Mouse (Mus musculus) lung, embryonic 14.5 days (tissue): ENCODE data around the gene Cfap54. TPM values are rescaled to one million over a fixed set of nuclear protein-coding genes. Genes with fewer than 3 reads are reported as not detected.

Experiments
- ATAC-seq: fragments of 200-750 bp; cut with Nextera tagmentation; 2 replicates; pipeline ENCODE4 v1.8.0; 2017; ENCODE audit warnings: mild to moderate bottlenecking, moderate TSS enrichment, moderate library complexity; ENCODE audit not compliant: insufficient read depth
- DNase-seq: peaks from one replicate; pipeline ENCODE4 v3.0.0-alpha.2; 2015
- H3K27ac ChIP-seq: fragments of 300-500 bp; sonication (generic); 2 replicates; pipeline ENCODE4 v1.5.1; 2014; ENCODE audit warnings: low read depth, mild to moderate bottlenecking, moderate library complexity
- H3K27me3 ChIP-seq: fragments of 300-500 bp; sonication (generic); 2 replicates; pipeline ENCODE4 v1.6.1; 2014; ENCODE audit warnings: low read length, control low read depth; ENCODE audit not compliant: insufficient read depth
- H3K36me3 ChIP-seq: fragments of 300-500 bp; sonication (generic); 2 replicates; pipeline ENCODE4 v1.6.1; 2014; ENCODE audit warnings: control low read depth; ENCODE audit not compliant: insufficient read depth
- H3K4me1 ChIP-seq: fragments of 300-500 bp; sonication (generic); 2 replicates; pipeline ENCODE4 v1.6.1; 2014; ENCODE audit warnings: antibody characterized with exemption, control low read depth; ENCODE audit not compliant: insufficient read depth
- H3K4me2 ChIP-seq: fragments of 300-500 bp; sonication (generic); 2 replicates; pipeline ENCODE4 v1.6.1; 2014; ENCODE audit warnings: mild to moderate bottlenecking
- H3K4me3 ChIP-seq: fragments of 300-500 bp; sonication (generic); 2 replicates; pipeline ENCODE4 v1.5.1; 2014; ENCODE audit warnings: low read depth, low read length
- H3K9ac ChIP-seq: fragments of 300-500 bp; sonication (generic); 2 replicates; pipeline ENCODE4 v1.6.1; 2014
- H3K9me3 ChIP-seq: fragments of 300-500 bp; sonication (generic); 2 replicates; pipeline ENCODE4 v1.6.1; 2016; ENCODE audit warnings: low read depth, low read length, control low read depth
- CTCF ChIP-seq: IDR thresholded peaks from 2 replicates; pipeline ENCODE4 v1.5.1; 2016; ENCODE audit warnings: antibody characterized with exemption, low read depth
- WGBS: fragments of 180-500 bp; shearing (Covaris S2); extraction: QIAGEN DNeasy Blood & Tissue Kit; methylation state at CpG from one replicate; pipeline ENCODE4 v1.1.7; 2014; 5-methylcytosine and 5-hydroxymethylcytosine counted together
- polyA plus RNA-seq: library from polyadenylated mRNA; unstranded; fragments of >200 nt; fragmentation: Nextera tagmentation; extraction: Ambion mirVana; gene quantifications from 2 replicates; pipeline ENCODE4 v1.2.1, GENCODE M21; 2014

Cfap54 gene
- polyA plus RNA-seq, 1 experiment from 2014 or later: 0.70 TPM

- Histone ChIP-seq H3K9me3 (no peaks in the 10 kb centered on the region), H3K4me2 (no peak overlapping the region), H3K4me3 (no peak overlapping the region), H3K9ac (no peak overlapping the region), H3K27ac (no peak overlapping the region), H3K27me3 (no peaks in the 10 kb centered on the region), H3K4me1 (no peaks in the 10 kb centered on the region), H3K36me3 (no peaks in the 10 kb centered on the region)
- 46% methylated on average over 13 of the region's 13 CpGs for WGBS
- no peak for DNase-seq
- no peak for ATAC-seq
- TF ChIP-seq CTCF: no peak
Measured at GRCm38 (mm10) chr10:92788410-92789096, 292.9 kb downstream of the Cfap54 start.

DNA sequence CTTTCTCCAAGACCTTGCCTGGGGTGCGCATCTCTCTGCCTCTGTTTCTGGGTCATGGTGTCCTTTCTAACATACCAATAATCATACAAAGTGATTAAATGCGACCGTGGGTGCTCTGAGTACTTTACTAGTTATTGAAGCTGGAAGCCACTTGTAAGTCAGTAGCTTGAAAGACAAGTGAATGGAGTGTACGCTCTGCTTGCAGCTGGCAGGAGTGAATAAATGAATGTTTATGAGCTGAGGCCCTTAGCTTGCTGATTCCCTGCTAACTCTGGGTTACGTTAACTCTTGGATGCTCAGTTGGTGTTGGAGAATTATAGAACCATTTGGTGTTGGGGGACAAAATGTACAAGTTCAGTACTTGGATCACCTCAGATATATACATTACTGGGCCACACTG lies 298.7 kb downstream of the Cfap54 start:
- no peaks in the 10 kb centered on the region for H3K9me3 ChIP-seq
- H3K4me1 ChIP-seq: no peaks in the 10 kb centered on the region
- H3K27ac ChIP-seq: no peak overlapping the region
- DNase-seq: no peak
- no peak overlapping the region for H3K4me3 ChIP-seq
- no peak for TF ChIP-seq CTCF
- no peak overlapping the region for H3K4me2 ChIP-seq
- ATAC-seq: no peak
- WGBS: 80% methylated on average over 5 of the region's 5 CpGs
- no peak overlapping the region for H3K9ac ChIP-seq
- H3K36me3 ChIP-seq: no peaks in the 10 kb centered on the region
- H3K27me3 ChIP-seq: no peaks in the 10 kb centered on the region

DNA sequence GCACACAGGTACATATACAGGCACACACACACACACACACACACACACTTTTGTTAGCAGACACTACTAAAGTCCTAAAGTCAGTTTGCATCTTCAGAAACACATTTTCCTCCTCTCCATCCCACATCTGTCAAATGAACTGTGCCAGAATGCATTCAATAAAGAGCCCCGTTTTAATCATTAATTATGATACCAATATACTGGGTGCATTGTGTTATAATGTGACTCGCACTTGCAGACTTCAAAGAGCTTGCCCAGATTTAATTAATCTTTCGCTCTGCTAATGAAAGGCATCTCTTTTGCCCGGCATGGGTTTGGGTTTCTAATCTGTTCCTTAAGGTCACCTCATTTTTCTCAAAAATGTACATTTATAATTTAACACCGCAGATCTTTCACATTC lies 327.1 kb downstream of the Cfap54 start:
- TF ChIP-seq CTCF: no peak
- Histone ChIP-seq H3K4me2 (no peak overlapping the region), H3K36me3 (no peaks in the 10 kb centered on the region), H3K27me3 (no peaks in the 10 kb centered on the region), H3K9ac (no peak overlapping the region), H3K4me3 (no peak overlapping the region), H3K4me1 (no peaks in the 10 kb centered on the region), H3K27ac (no peak overlapping the region), H3K9me3 (no peaks in the 10 kb centered on the region)
- 82% methylated on average over 5 of the region's 5 CpGs for WGBS
- DNase-seq (no peak), ATAC-seq (no peak)

GRCm38 (mm10) chr10:92730339-92730738 lies 351.1 kb downstream of the Cfap54 start:
- TF ChIP-seq CTCF: no peak
- Histone ChIP-seq H3K27me3 (no peaks in the 10 kb centered on the region), H3K4me3 (no peak overlapping the region), H3K36me3 (no peaks in the 10 kb centered on the region), H3K4me2 (no peak overlapping the region), H3K9ac (no peak overlapping the region), H3K4me1 (no peaks in the 10 kb centered on the region), H3K9me3 (no peaks in the 10 kb centered on the region; the same call in 1 of the 2 replicates), H3K27ac (no peak overlapping the region)
- DNase-seq (no peak), ATAC-seq (no peak)
- 86% methylated on average over 3 of the region's 3 CpGs for WGBS

GRCm38 (mm10) chr10:92728723-92729122 lies 352.7 kb downstream of the Cfap54 start:
- Histone ChIP-seq H3K4me2 (no peak overlapping the region), H3K36me3 (no peaks in the 10 kb centered on the region), H3K27ac (no peak overlapping the region), H3K9ac (no peak overlapping the region), H3K4me3 (no peak overlapping the region), H3K4me1 (no peaks in the 10 kb centered on the region), H3K27me3 (no peaks in the 10 kb centered on the region), H3K9me3 (no peaks in the 10 kb centered on the region; the same call in 1 of the 2 replicates)
- DNase-seq (no peak), ATAC-seq (no peak)
- 57% methylated on average over 3 of the region's 3 CpGs for WGBS
- no peak for TF ChIP-seq CTCF

Other genes starting within 250 kb of the Cfap54 start
- 25.3 and 25.9 TPM in 2 replicates for gene Cdk17, start 79.3 kb upstream of the Cfap54 start, polyA plus RNA-seq
- gene Elk3, start 229.5 kb upstream of the Cfap54 start, polyA plus RNA-seq: 55.3 and 57.7 TPM in 2 replicates